Mouse (Mus musculus): ENCODE results near the gene Itga11.
"Not testable (repeated sequence)": the region's sequence is repeated elsewhere in the genome, so short reads cannot be mapped to it uniquely, and the experiment has no call there.

The Itga11 gene

GRCm38 (mm10) chr9:62778721-62779120 lies 101.1 kb downstream of the Itga11 start:
- H3K36me3 ChIP-seq (ENCODE audit: insufficient read depth, low read length) = no peaks in the 10 kb centered on the region
- no peaks in the 10 kb centered on the region for H3K9me3 ChIP-seq (ENCODE audit: low read length)
- peak overlapping the region; percentile 37; the same call in 1 of the 2 replicates for H3K4me3 ChIP-seq (replicated peaks; ENCODE audit: low read length)
- peaks cover 49% of the 10 kb centered on the region for H3K4me1 ChIP-seq (replicated peaks; ENCODE audit: low read depth, low read length)
- TF ChIP-seq CTCF (conservative IDR thresholded peaks at IDR 0.05; ENCODE audit: low read length) = no peak
- no peak for TF ChIP-seq NANOG (IDR thresholded peaks at IDR 0.05; ENCODE audit: borderline replicate concordance, low read length)
- no peak for TF ChIP-seq POU5F1 (IDR thresholded peaks at IDR 0.05; ENCODE audit: borderline replicate concordance, low read length)
- no peaks in the 10 kb centered on the region for H3K27me3 ChIP-seq (ENCODE audit: insufficient read depth, low read length)

- Histone ChIP-seq H3K27me3 (ENCODE audit: insufficient read depth, low read length) (no peaks in the 10 kb centered on the region), H3K4me1 (replicated peaks; ENCODE audit: low read depth, low read length) (peaks cover 53% of the 10 kb centered on the region), H3K4me3 (replicated peaks; ENCODE audit: low read length) (no peak overlapping the region), H3K36me3 (ENCODE audit: insufficient read depth, low read length) (peaks cover 9% of the 10 kb centered on the region; the same call in 1 of the 2 replicates), H3K9me3 (ENCODE audit: low read length) (no peaks in the 10 kb centered on the region)
- TF ChIP-seq NANOG (IDR thresholded peaks at IDR 0.05; ENCODE audit: borderline replicate concordance, low read length) (no peak), POU5F1 (IDR thresholded peaks at IDR 0.05; ENCODE audit: borderline replicate concordance, low read length) (no peak), CTCF (conservative IDR thresholded peaks at IDR 0.05; ENCODE audit: low read length) (no peak)
Observed at GRCm38 (mm10) chr9:62781965-62782364, 104.3 kb downstream of the Itga11 start.

- Histone ChIP-seq H3K4me1 (replicated peaks; ENCODE audit: low read depth, low read length) (peaks cover 43% of the 10 kb centered on the region), H3K9me3 (ENCODE audit: low read length) (no peaks in the 10 kb centered on the region), H3K36me3 (ENCODE audit: insufficient read depth, low read length) (peaks cover 9% of the 10 kb centered on the region; the same call in 1 of the 2 replicates), H3K27me3 (ENCODE audit: insufficient read depth, low read length) (no peaks in the 10 kb centered on the region), H3K4me3 (replicated peaks; ENCODE audit: low read length) (no peak overlapping the region)
- TF ChIP-seq CTCF (conservative IDR thresholded peaks at IDR 0.05; ENCODE audit: low read length) (peak; percentile 73), NANOG (IDR thresholded peaks at IDR 0.05; ENCODE audit: borderline replicate concordance, low read length) (no peak)
Observed at GRCm38 (mm10) chr9:62782976-62783781, 105.6 kb downstream of the Itga11 start.

- no peak for TF ChIP-seq NANOG (IDR thresholded peaks at IDR 0.05; ENCODE audit: borderline replicate concordance, low read length)
- TF ChIP-seq POU5F1 (IDR thresholded peaks at IDR 0.05; ENCODE audit: borderline replicate concordance, low read length) = no peak
- TF ChIP-seq CTCF (conservative IDR thresholded peaks at IDR 0.05; ENCODE audit: low read length) = peak; percentile 38
- Histone ChIP-seq H3K27me3 (ENCODE audit: insufficient read depth, low read length) (no peaks in the 10 kb centered on the region), H3K4me1 (replicated peaks; ENCODE audit: low read depth, low read length) (peaks cover 35% of the 10 kb centered on the region), H3K9me3 (ENCODE audit: low read length) (no peaks in the 10 kb centered on the region), H3K4me3 (replicated peaks; ENCODE audit: low read length) (no peak overlapping the region), H3K36me3 (ENCODE audit: insufficient read depth, low read length) (peaks cover 9% of the 10 kb centered on the region; the same call in 1 of the 2 replicates)
Observed at GRCm38 (mm10) chr9:62784233-62784632, 106.6 kb downstream of the Itga11 start.

- Histone ChIP-seq H3K27me3 (ENCODE audit: insufficient read depth, low read length) (no peaks in the 10 kb centered on the region), H3K4me3 (replicated peaks; ENCODE audit: low read length) (no peak overlapping the region), H3K9me3 (ENCODE audit: low read length) (no peaks in the 10 kb centered on the region), H3K4me1 (replicated peaks; ENCODE audit: low read depth, low read length) (peaks cover 47% of the 10 kb centered on the region), H3K36me3 (ENCODE audit: insufficient read depth, low read length) (peaks cover 18% of the 10 kb centered on the region; the same call in 1 of the 2 replicates)
- TF ChIP-seq POU5F1 (IDR thresholded peaks at IDR 0.05; ENCODE audit: borderline replicate concordance, low read length) (no peak), CTCF (conservative IDR thresholded peaks at IDR 0.05; ENCODE audit: low read length) (no peak)
Observed at GRCm38 (mm10) chr9:62786721-62787120, 109.1 kb downstream of the Itga11 start.

GRCm38 (mm10) chr9:62789856-62790255 lies 112.2 kb downstream of the Itga11 start:
- TF ChIP-seq POU5F1 (IDR thresholded peaks at IDR 0.05; ENCODE audit: borderline replicate concordance, low read length) (no peak), CTCF (conservative IDR thresholded peaks at IDR 0.05; ENCODE audit: low read length) (no peak), NANOG (IDR thresholded peaks at IDR 0.05; ENCODE audit: borderline replicate concordance, low read length) (no peak)
- peaks cover 38% of the 10 kb centered on the region for H3K4me1 ChIP-seq (replicated peaks; ENCODE audit: low read depth, low read length)
- peaks cover 49% of the 10 kb centered on the region for H3K36me3 ChIP-seq (ENCODE audit: insufficient read depth, low read length)
- H3K27me3 ChIP-seq (ENCODE audit: insufficient read depth, low read length) = no peaks in the 10 kb centered on the region
- no peaks in the 10 kb centered on the region for H3K9me3 ChIP-seq (ENCODE audit: low read length)
- peak overlapping the region; percentile 32; the same call in 1 of the 2 replicates for H3K4me3 ChIP-seq (replicated peaks; ENCODE audit: low read length)

GRCm38 (mm10) chr9:62799218-62799617 lies 121.6 kb downstream of the Itga11 start:
- H3K9me3 ChIP-seq (ENCODE audit: low read length); H3K4me3 ChIP-seq (replicated peaks; ENCODE audit: low read length); H3K27me3 ChIP-seq (ENCODE audit: insufficient read depth, low read length): not testable (repeated sequence)
- H3K36me3 ChIP-seq (ENCODE audit: insufficient read depth, low read length) = peaks cover 86% of the 10 kb centered on the region
- peaks cover 62% of the 10 kb centered on the region for H3K4me1 ChIP-seq (replicated peaks; ENCODE audit: low read depth, low read length)

GRCm38 (mm10) chr9:62810095-62810494 lies 132.5 kb downstream of the Itga11 start:
- Histone ChIP-seq H3K4me1 (replicated peaks; ENCODE audit: low read depth, low read length) (peaks cover 76% of the 10 kb centered on the region), H3K36me3 (ENCODE audit: insufficient read depth, low read length) (peaks cover 42% of the 10 kb centered on the region), H3K4me3 (replicated peaks; ENCODE audit: low read length) (peak overlapping the region; percentile 98), H3K9me3 (ENCODE audit: low read length) (no peaks in the 10 kb centered on the region), H3K27me3 (ENCODE audit: insufficient read depth, low read length) (no peaks in the 10 kb centered on the region)
- TF ChIP-seq NANOG (IDR thresholded peaks at IDR 0.05; ENCODE audit: borderline replicate concordance, low read length) (no peak), POU5F1 (IDR thresholded peaks at IDR 0.05; ENCODE audit: borderline replicate concordance, low read length) (no peak), CTCF (conservative IDR thresholded peaks at IDR 0.05; ENCODE audit: low read length) (no peak)

All from E14TG2a.4 (cell line).